Mouse (Mus musculus) B cell, adult 2 months (primary cell): ENCODE results near the gene Sipa1l1.

Experiments
- DNase-seq, 2 experiments: peaks; one replicate each; pipeline ENCODE4 v3.0.0; 2022

Gene Sipa1l1

DNA sequence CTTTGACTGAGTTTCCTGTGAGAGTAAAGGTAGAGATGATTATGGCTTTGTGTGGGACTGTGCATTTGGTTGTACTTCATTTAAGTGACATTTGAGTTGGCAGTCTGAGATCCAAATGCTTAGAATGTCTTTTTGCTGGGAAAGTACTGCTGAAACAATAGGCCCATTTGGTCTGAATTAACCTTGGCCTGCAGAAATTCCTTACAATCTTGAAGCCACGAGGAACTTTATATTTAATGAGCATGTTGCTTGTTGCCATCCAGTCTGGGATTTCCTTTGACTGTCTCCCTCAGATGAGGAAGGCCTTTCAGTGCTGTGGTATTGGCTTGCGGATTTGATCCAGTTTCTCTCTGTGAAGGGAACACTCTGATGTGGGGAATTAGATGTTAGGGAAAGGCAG, 43.9 kb downstream of the Sipa1l1 start:
- DNase-seq = no peak

DNA sequence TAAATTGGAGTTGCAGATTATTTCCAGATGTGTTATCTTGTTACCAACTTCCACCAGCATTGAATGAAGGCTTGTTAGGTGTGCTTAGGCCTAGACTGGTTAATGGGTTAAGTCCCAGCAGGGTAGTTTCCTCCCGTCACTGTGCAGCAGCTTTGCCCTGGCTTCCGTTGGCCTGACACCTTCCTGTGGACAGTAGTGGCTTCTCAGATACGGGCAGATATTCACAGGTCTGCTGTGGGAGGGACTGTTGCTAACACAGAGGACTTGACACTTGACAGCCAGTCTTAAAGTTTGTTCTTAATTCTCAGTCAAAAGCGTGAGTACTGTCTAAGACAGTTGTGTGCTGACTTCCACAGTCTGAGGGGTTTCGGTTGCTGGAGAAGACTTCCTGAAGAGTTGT, 45.8 kb downstream of the Sipa1l1 start:
- no peak for DNase-seq

DNA sequence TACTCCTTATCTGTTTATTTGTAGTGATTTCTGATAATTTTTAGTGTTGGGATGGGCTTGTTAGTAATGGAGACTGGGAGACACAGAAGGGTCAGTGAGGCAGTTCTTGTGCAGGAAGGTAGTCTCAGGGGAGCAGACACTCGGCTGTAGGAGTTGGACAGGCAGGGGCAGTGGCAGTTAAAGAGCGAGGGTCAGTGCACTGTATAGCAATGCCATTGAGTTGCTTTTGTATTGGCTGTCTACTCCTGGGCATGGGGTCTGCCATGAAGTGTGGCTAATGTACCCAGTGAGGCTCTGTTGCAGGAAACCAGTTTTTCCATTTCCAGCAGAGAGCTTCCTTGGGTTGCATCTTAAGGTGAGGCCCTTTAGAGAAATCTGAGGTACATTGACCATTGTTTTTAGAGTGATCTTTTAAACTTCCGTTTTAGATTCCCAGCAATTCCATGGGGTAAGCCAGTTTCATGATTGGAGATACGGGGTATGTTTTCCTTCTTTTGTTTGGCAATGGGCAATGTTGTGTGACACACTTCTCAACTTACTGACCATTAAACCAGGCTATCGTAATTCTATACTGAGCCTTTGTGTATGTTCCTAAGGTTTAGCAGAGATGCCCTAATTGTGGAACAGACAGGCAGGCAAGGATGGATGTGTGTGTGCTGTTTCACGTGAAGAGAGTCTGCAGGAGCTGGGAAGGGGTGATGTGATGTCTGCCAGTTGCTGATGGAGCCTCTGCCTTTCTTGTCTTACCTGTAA, 47.9 kb downstream of the Sipa1l1 start:
- no peak for DNase-seq

DNA sequence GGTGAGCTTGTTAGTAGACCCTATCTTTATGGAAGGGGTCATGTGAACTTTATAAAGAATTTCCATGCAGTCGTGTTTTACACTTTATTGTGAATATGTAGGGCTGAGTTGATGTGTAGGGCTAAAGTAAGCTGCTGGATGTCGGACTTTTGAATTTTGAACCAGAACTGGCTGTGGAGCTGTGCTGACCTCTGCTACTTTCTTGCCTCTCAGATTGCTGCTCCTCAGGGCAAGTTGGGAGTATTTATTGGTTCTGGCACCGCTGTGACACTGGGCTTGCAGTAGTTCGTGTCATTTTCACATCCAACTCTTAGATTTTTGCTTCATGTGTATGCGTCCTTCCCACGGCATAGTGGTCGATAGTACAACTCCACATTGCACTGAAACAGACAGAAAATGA, 49.1 kb downstream of the Sipa1l1 start:
- no peak for DNase-seq

DNA sequence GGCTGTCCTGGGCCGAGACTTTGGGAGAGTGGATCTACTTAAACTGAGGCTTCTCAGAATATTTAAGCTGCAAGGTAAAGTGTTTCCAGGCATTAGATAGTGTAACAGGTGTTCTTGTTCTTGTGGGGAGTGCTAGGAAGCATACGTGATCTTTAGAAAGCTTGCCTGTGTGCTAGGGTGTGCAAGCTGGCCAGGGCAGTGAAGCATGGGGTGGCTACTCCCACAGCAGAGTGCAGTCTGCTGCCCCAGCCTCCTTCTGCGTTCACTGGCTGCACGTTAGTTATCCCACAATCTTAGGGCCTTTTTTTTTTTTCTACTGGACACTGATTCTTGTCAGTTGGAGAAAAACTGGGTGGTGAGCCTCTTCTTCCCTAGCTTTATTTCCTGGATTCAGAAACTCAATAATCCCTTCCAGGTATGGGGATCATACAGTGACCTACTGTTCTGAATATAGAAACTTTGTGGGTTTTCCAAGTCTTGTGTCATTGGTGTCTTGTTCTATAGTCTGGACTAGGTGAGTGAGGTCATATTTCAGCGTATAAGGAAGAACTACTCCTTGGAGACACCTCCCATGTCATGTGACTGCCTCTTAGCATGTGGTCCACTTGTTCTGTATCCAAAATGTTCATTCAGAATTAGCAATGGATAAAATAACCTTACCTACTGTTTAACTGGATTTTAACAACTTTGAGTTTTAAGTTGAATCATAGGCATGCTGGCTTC, 51.4 kb downstream of the Sipa1l1 start:
- DNase-seq = no peak

DNA sequence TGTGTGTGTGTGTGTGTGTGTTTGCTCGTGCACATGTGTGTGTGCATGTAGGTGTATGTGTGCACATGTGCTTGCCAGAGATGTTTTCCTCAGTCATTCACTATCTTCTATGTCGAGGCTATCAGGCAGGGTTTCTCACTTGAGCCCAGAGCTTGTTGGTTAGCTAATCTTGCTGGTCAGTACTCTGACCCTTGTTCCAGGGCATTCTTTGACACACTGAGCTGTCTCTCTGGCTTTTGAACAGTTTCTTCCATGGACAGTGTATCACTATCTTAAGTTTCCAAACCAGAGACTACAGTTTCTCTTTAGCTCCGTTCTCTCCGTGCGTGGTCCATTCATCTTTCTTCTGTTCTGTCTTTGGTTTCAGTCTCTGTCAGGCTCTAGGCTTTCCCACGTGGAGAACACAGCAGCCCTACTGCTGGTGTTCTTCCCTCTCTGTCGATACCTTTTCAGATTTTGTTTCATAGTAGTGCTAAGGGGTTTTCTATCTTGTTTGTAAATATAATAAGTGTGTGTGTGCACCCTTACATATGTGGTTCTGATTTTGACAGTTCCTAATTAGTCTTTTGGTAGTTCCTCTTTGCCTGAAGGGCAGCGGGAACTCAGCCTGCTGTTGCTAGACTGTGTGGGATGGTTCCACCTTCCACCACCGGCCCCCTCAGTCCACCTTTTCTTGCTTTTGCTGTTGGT, 54.2 kb downstream of the Sipa1l1 start:
- DNase-seq = peak; percentile 35 to 43

DNA sequence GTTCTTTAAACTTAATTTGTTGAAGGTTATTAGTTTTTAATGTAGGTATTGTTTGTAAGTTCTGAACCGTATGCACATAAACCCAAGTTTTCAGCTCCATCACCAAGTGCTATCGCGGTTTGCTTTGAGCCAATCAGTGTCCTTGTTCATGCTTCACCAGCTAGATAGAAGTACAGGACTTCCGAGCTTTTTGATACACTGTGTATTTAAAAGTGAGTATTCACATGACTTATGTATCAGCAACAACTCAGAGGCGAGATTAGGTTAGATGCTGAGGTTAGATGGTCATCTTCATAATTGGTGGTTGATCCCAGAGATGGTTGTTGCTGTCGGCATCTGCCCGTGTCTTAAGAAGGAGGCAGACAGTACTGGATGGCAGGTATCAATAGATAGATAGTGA, 55.7 kb downstream of the Sipa1l1 start:
- DNase-seq = no peak

DNA sequence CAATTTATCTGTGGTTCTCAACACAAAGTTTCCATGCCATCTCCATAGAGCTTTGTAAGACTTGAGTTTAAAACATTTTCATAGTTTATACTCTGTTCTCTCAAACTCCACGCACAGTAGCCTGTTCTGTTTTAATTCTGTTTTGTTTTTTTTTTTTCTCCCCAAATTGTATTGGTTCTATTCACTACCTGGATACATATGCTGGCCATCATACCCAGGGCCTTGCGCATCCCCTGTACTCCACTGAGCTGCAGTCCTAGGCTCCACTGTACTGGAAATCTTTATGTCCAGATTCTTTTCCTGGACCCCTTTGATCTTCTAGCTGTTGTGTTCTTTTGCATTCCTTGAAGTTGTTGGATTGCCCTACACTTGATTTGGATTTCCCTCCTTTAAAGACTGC, 56.2 kb downstream of the Sipa1l1 start:
- no peak for DNase-seq

DNA sequence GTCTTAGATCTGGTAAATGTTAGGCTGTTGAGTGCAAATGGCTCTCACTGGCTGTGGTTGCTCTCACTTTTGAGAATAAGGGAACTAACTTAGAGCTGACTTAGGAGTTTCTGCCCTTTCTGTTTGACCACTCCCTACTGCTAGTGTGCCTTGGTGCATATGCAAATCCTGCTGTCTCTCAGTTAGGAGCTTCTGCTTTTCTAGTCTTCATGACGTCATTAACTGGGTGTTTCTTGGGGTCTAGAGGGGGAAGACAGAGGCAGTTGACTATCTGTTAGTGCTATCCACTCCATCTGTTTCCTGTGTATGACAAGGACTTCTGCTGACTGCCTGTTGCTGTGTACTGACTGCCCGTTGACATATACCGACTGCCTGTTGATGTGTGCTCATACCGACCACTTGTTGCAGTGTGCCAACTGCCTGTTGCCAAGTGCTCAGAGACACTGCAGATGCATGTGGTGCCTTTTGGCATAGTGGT, 56.7 kb downstream of the Sipa1l1 start:
- peak; percentile 74 to 78 for DNase-seq

DNA sequence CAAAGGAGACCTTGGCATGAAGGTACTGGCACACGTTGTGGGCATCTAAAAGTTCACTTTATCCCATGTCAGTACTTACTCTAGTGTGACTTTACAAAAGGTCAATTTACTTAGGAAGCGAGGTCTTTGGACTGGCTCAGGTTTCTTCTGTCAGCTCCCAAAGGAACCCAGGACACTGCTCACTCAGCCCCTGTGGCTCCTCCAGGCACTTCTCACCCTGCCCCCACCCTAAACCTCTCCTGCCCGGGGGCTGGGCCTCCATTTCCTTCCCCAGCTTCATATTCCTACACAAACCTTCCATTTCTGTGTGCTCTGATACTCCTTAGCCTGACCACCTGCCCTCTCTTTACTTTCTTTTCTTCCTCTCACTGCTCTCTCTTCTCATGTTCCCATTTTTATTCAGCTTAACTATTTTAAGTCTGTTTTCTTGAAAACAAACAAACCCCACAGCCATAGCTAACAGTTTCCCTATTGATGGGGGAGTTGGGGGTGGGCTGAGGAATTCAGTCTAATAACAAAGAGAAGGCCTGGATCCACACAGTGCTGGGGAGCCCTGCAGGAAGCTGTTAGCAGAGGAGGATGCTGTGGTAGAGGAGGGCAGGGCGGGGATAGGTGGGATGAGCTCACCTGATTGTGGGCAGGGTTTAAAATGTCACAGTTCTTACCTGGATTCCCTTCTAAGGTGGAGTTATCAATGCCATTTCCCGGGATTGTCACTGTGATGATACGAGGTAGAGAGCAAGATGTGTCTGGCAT, 57.4 kb downstream of the Sipa1l1 start:
- DNase-seq = peak; percentile 12 to 16

DNA sequence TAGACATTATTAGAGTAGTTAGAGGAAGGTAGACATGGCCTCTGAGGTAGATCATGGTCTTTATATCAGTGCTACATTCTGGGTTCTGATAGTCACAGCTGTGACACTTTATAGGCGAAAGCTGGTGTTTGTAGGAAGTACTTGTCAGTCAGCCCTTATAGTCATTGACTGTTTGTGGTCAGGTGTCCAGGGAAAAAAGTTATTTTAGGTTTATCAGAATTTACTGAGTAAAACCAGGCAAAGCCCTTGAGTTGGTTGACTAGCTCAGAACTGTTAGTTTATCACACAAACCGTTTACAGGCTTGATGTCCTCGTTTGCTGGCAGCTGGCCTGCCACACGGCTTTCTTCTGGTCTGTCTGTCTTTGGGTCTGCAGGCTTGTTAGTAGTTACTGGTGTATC, 61.0 kb downstream of the Sipa1l1 start:
- no peak for DNase-seq

DNA sequence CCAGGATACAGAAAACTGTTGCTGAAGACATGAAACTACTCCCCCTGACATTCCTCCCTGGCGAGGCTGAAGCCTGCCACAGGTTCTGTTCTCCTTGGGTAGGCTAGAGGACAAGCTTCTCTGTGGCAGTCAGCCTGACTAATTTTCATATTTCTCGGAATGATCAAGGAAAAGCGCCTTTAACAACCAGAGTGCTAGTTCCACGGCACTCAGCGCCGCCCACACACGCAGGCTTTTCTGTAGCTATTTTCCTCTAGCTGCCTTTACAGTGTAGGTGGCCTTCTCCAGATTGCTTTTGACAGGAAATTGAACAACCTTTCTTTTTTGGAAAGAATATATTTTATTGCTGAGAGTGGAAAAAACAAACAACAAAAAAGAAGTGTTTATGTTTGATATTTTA, 62.1 kb downstream of the Sipa1l1 start:
- DNase-seq = no peak

DNA sequence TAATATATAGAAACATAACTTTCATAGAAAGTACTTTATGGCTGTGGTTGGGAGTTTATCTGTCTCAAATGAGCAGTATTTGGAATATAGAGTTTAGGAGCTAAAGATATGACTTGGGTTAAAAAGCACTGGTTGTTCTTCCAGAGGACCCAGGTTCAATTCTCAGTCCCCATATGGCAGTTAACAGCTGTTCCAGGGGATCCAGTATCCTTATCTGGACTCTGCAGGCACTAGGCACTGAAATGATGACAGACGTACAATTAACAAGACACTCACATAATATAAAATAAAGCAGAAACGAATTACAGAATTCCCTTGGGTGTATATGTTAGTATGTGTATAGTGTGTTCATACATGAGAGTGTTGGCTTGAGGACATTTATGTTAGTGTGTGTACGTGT, 64.1 kb downstream of the Sipa1l1 start:
- DNase-seq = no peak

DNA sequence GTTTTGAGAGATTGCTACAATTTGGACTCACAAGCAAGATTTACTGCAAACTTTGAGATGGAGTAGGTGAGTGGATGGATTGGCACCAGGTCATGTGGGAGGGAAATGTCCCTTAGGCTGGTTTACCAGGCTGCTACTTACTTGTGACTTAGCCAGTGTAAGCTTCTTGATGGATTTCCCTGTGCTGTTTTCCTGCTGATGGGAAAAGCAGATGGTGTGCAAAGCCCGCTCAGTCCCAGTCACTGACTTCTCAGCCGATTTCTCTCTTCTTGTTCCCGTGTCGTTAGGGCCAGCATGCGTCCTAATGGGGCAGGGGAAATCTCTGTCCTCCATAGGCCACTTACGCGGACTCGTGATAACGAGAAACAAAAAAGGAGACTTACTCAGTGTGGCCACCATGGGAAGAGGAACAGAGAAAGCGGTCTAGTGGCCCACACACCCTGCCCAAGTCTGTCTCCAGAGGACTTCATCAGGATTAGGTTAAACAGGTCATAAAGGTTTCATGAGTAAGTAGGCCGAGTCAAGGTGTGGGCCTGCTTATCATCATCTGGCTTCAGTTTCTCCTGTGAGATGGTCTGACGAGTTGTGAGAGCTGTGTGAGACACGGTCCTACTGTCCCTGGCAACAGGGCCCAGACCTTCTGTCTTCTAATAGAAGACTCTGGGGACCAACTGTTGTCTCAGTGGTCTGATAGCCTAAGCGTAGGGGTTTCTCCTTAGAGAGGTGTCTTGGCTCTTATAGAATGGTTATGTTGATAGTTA, 65.5 kb downstream of the Sipa1l1 start:
- no peak for DNase-seq

DNA sequence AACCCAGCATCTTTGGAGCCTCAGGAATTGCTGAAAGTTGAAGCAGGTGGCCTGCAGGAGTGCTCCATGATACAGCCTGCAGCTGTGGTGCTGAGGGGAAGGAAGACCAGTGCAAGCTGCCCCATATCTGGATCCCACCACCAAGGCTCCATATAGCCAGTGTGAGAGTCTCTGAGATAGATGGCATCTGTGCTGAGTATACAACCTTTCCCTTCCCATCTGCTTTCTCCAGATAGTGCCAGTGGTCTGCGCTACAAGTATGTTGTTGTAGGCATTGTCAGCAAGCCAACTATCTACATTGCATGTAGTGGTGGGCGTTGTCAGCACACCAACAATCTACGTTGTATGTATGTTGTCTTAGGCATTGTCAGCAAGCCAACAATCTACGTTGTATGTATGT, 68.0 kb downstream of the Sipa1l1 start:
- no peak for DNase-seq

DNA sequence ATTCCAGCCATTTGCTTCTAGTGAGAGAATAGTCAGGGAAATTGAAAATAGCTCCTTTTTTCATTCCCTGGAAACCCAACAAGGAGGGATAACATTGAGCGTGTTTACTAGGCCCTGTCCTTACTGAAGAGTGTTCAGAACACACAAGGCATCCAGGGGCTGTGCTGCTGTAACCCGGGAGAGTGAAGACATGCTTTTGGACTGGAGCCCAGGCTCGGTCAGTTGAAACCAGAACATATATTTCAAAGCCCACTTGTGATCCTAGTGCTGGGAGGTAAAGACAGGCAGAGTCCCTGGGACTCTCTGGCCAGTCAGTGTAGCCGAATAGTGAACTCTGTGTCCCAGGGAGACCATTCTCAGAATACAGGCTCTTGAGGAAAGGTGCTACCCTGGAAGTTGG, 68.8 kb downstream of the Sipa1l1 start:
- DNase-seq = no peak

DNA sequence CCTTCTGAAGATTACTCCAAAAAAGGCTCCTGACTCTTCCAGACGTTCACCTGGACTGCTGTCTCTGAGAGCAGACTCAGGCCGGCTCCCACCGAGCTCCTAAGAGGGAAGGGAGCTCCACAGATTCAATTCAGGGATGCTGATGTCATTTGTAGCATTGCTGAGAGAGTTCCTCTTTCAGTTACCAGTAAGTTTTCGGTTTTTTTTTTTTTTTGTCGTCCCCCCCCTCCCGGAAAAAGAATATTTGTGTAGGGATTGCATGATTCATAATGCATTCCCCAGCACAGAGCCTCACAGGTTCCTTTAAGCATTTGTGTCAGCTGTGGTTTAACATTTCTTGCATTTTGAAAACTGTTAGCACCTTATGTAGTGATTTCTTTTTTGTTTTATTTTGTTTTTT, 71.6 kb downstream of the Sipa1l1 start:
- DNase-seq = no peak

DNA sequence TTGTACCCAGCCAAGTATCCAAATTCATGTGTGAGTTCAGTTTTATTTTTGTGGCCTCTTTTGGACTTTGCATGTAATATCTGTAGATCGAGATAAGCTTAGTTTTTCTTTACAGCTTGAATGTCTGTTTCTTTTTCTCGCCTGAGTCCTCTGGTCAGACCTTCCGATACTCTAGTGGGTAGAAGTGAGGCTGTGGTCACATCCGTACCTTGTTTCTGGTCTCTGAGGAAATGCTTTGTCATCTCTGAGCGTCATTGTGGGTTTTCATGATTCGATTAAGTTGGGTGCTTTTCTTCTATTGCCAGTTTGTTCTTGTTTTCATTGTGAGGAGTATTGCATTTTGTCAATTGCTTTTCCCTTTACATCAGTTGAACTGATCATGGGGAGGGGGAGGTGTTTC, 76.1 kb downstream of the Sipa1l1 start:
- DNase-seq = peak; percentile 41 to 58

DNA sequence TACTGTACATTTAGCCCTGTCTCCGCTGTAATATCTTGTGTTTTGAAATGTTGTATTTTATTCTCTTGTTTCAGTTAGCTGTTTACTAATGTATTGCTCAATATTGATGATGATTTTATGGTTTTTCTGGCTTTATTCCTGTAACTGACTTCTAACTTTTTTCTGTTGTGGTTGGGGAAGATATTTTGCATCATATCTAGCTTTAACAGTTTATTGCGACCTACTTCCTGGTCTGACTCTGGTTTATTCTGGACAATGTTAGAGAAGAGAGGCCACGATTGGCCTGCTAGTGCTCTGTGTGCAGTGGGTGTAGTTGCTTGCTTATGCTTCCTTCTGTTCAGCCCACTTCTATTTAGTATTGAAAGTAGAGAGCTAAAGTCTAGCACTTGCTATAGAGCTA, 77.3 kb downstream of the Sipa1l1 start:
- DNase-seq = no peak

DNA sequence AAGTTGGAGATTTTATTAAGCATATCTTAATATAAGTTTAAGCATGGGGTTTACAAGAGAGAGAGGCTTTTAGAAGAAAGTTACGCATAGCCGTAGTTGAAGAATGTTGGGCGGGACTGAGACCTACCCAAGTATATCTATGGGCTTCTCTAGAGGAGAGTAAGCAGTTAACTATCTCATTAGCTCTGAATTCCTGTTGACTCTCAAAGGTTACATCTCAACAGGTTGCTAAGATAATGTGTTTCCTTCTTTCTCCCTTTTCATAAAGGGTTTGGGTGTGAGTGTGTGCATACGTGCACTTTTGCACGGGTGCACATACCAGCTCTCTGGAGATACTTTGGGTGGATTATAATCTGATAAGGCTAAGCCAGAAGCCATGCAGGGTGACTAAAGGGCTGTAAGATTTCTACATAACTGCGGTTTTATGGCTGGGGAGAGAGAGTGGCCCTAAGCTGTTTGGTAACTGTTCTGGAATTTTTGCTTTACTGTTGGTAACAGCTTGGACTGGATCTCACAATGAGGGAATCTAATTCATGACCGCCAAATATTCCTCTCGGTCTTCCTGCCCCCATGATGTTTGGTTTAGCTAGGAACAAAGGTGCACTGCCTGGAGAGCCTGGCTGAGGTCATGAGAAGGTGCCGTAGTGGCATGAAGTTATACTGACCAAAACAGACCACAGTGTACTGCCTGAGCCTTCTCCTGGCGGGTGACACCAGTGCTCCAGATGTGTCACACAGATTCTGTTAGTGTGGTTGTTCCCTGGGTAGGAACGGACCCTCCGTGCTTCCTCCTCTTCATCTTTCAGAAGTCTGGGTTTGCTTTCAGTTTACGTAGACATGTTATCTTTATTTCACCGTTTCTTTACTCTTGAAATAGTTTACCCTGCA, 78.5 kb downstream of the Sipa1l1 start:
- DNase-seq = no peak

DNA sequence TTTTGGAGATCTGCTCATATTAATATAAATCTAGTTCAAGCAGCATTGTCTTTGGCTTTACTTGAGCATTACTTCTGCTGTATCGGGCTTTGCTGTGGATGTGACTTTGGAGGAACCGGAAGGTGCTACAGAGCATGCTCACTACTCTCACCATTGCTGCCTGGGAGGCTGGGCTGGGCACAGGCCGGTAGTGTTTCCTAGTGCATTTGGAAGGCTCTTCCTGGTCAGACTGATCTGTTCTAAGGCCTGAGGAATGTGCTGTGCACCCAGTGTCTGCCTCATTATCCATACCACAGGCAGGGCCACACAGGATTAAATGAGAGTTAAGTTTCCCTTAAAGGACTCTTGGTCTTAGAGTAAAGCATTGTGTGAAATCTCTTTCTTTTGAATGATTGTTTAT, 79.4 kb downstream of the Sipa1l1 start:
- no peak for DNase-seq
